Mouse (Mus musculus) embryonic facial prominence, embryonic 13.5 days (tissue): ENCODE measurements around the gene Tstd1. TPM values are rescaled to one million over a fixed set of nuclear protein-coding genes. Genes with fewer than 3 reads are reported as not detected.

Experiments
- ATAC-seq: fragments of 200-750 bp; cut with Nextera tagmentation; 2 replicates; pipeline ENCODE4 v1.8.0; 2017; ENCODE audit warnings: low read depth; ENCODE audit not compliant: insufficient number of reproducible peaks, insufficient read depth, low FRiP score, low TSS enrichment
- H3K27ac ChIP-seq: fragments of 300-500 bp; sonication (generic); 2 replicates; pipeline ENCODE4 v1.5.1; 2015; ENCODE audit warnings: moderate library complexity, mild to moderate bottlenecking, inconsistent platforms
- H3K27me3 ChIP-seq: fragments of 300-500 bp; sonication (generic); 2 replicates; pipeline ENCODE4 v1.6.1; 2015; ENCODE audit warnings: mild to moderate bottlenecking, inconsistent platforms
- H3K36me3 ChIP-seq: fragments of 300-500 bp; sonication (generic); 2 replicates; pipeline ENCODE4 v1.6.1; 2015; ENCODE audit warnings: mild to moderate bottlenecking, inconsistent platforms
- H3K4me1 ChIP-seq: fragments of 300-500 bp; sonication (generic); 2 replicates; pipeline ENCODE4 v1.6.1; 2015; ENCODE audit warnings: inconsistent platforms
- H3K4me2 ChIP-seq: fragments of 300-500 bp; sonication (generic); 2 replicates; pipeline ENCODE4 v1.6.1; 2015; ENCODE audit warnings: moderate library complexity, mild to moderate bottlenecking, inconsistent platforms
- H3K4me3 ChIP-seq: fragments of 300-500 bp; sonication (generic); 2 replicates; pipeline ENCODE4 v1.5.1; 2015; ENCODE audit warnings: mild to moderate bottlenecking, inconsistent platforms
- H3K9ac ChIP-seq: fragments of 300-500 bp; sonication (generic); 2 replicates; pipeline ENCODE4 v1.6.1; 2015; ENCODE audit warnings: mild to moderate bottlenecking, inconsistent platforms
- H3K9me3 ChIP-seq: fragments of 300-500 bp; sonication (generic); 2 replicates; pipeline ENCODE4 v1.6.1; 2016; ENCODE audit warnings: inconsistent platforms
- WGBS: fragments of 180-500 bp; shearing (Covaris S2); methylation state at CpG from one replicate; pipeline ENCODE4 v1.1.7; 2015; ENCODE audit warnings: mixed read lengths; 5-methylcytosine and 5-hydroxymethylcytosine counted together
- polyA plus RNA-seq: library from polyadenylated mRNA; unstranded; fragments of >200 nt; fragmentation: Nextera tagmentation; extraction: Ambion mirVana; gene quantifications from 2 replicates; pipeline ENCODE4 v1.2.1, GENCODE M21; 2015

The Tstd1 gene
- polyA plus RNA-seq, 1 experiment from 2014 or later = 8.1 TPM

GRCm38 (mm10) chr1:171388376-171389102, 30.1 kb upstream of the Tstd1 start, which contains the start of gene Arhgap30:
Arhgap30 (plus strand) TSS chr1:171388954.
- H3K4me1 ChIP-seq = peaks cover 4% of the 10 kb centered on the region; the same call in 1 of the 2 replicates

GRCm38 (mm10) chr1:171390101-171390500, 28.6 kb upstream of the Tstd1 start:
- H3K9me3 ChIP-seq = no peaks in the 10 kb centered on the region
- H3K27ac ChIP-seq = no peak overlapping the region
- no peak overlapping the region for H3K4me2 ChIP-seq
- WGBS = 74% methylated on average over 4 of the region's 4 CpGs
- H3K4me1 ChIP-seq = 0 out of 2 replicates have a peak, but pooled peaks cover 4% of the 10 kb centered on the region
- H3K27me3 ChIP-seq = no peaks in the 10 kb centered on the region
- no peak for ATAC-seq
- no peaks in the 10 kb centered on the region for H3K36me3 ChIP-seq
- no peak overlapping the region for H3K9ac ChIP-seq
- H3K4me3 ChIP-seq = no peak overlapping the region

More at GRCm38 (mm10) chr1:171388376-171389102, 30.1 kb upstream of the Tstd1 start, which contains the start of gene Arhgap30:
- no peak for ATAC-seq
- Histone ChIP-seq H3K9ac (no peak within 1 kb of the TSS), H3K4me3 (no peak within 1 kb of the TSS), H3K27me3 (no peaks in the 10 kb centered on the region), H3K4me2 (no peak within 1 kb of the TSS), H3K27ac (no peak within 1 kb of the TSS), H3K9me3 (no peaks in the 10 kb centered on the region), H3K36me3 (no peaks in the 10 kb centered on the region)
- 80% methylated on average over 15 of the region's 15 CpGs for WGBS

GRCm38 (mm10) chr1:171401821-171402220, 16.9 kb upstream of the Tstd1 start:
- Histone ChIP-seq H3K27me3 (0 out of 2 replicates have a peak, but pooled peaks cover 3% of the 10 kb centered on the region), H3K27ac (no peak overlapping the region), H3K4me2 (no peak overlapping the region), H3K9ac (no peak overlapping the region), H3K4me3 (no peak overlapping the region), H3K36me3 (no peaks in the 10 kb centered on the region), H3K4me1 (no peaks in the 10 kb centered on the region), H3K9me3 (no peaks in the 10 kb centered on the region)
- ATAC-seq = no peak
- 70% methylated on average over 4 of the region's 4 CpGs for WGBS

- ATAC-seq = no peak
- H3K36me3 ChIP-seq = no peaks in the 10 kb centered on the region
- 68% methylated on average over 9 of the region's 9 CpGs for WGBS
- H3K9me3 ChIP-seq = no peaks in the 10 kb centered on the region
- no peaks in the 10 kb centered on the region for H3K4me1 ChIP-seq
- H3K4me3 ChIP-seq = no peak overlapping the region
- H3K9ac ChIP-seq = no peak overlapping the region
- H3K27ac ChIP-seq = no peak overlapping the region
- H3K4me2 ChIP-seq = no peak overlapping the region
- H3K27me3 ChIP-seq = peaks cover 14% of the 10 kb centered on the region
These were observed 15.7 kb upstream of the Tstd1 start for GRCm38 (mm10) chr1:171402991-171403390.

GRCm38 (mm10) chr1:171407263-171407662, 11.4 kb upstream of the Tstd1 start:
- WGBS = 80% methylated on average over 5 of the region's 5 CpGs
- Histone ChIP-seq H3K4me3 (no peak overlapping the region), H3K27me3 (peaks cover 26% of the 10 kb centered on the region), H3K27ac (no peak overlapping the region), H3K9me3 (no peaks in the 10 kb centered on the region), H3K36me3 (no peaks in the 10 kb centered on the region), H3K9ac (no peak overlapping the region), H3K4me1 (no peaks in the 10 kb centered on the region), H3K4me2 (no peak overlapping the region)
- no peak for ATAC-seq

- peaks cover 20% of the 10 kb centered on the region for H3K4me1 ChIP-seq
- H3K27ac ChIP-seq = no peak overlapping the region; the same call in 1 of the 2 replicates
- H3K27me3 ChIP-seq = peaks cover 26% of the 10 kb centered on the region
- H3K36me3 ChIP-seq = peaks cover 6% of the 10 kb centered on the region
- WGBS = 85% methylated on average over 1 of the region's 1 CpGs
- H3K4me2 ChIP-seq = no peak overlapping the region
- H3K4me3 ChIP-seq = peak overlapping the region; percentile 89; the same call in 1 of the 2 replicates
- ATAC-seq = no peak
- H3K9me3 ChIP-seq = no peaks in the 10 kb centered on the region
- no peak overlapping the region for H3K9ac ChIP-seq
These were observed 8.4 kb upstream of the Tstd1 start for GRCm38 (mm10) chr1:171410231-171410630.

GRCm38 (mm10) chr1:171410947-171411484, 7.7 kb upstream of the Tstd1 start, which contains the start of gene Usf1:
Usf1 (plus strand) TSS chr1:171411313.
- peak within 1 kb of the TSS; percentile 71 for H3K4me2 ChIP-seq
- H3K36me3 ChIP-seq = peaks cover 13% of the 10 kb centered on the region
- ATAC-seq = peak; percentile 94
- H3K9me3 ChIP-seq = no peaks in the 10 kb centered on the region
- peaks cover 24% of the 10 kb centered on the region for H3K27me3 ChIP-seq
- peak within 1 kb of the TSS; percentile 95 for H3K27ac ChIP-seq
- under 1% methylated on average over 36 of the region's 36 CpGs for WGBS
- H3K4me1 ChIP-seq = peaks cover 20% of the 10 kb centered on the region
- peak within 1 kb of the TSS; percentile 94 for H3K9ac ChIP-seq
- peak within 1 kb of the TSS; percentile 89 for H3K4me3 ChIP-seq

GRCm38 (mm10) chr1:171411492-171411941, 7.2 kb upstream of the Tstd1 start:
- peak overlapping the region; percentile 95 for H3K27ac ChIP-seq
- peak overlapping the region; percentile 71 for H3K4me2 ChIP-seq
- peaks cover 20% of the 10 kb centered on the region for H3K4me1 ChIP-seq
- H3K36me3 ChIP-seq = peaks cover 18% of the 10 kb centered on the region
- H3K9ac ChIP-seq = peak overlapping the region; percentile 94
- WGBS = 1% methylated on average over 23 of the region's 39 CpGs
- no peaks in the 10 kb centered on the region for H3K9me3 ChIP-seq
- H3K27me3 ChIP-seq = peaks cover 24% of the 10 kb centered on the region
- peak; percentile 83 for ATAC-seq
- peak overlapping the region; percentile 89 for H3K4me3 ChIP-seq

GRCm38 (mm10) chr1:171412001-171412441, 6.7 kb upstream of the Tstd1 start:
- H3K9ac ChIP-seq = peak overlapping the region; percentile 94
- no peaks in the 10 kb centered on the region for H3K9me3 ChIP-seq
- peak overlapping the region; percentile 71 for H3K4me2 ChIP-seq
- no peak for ATAC-seq
- H3K36me3 ChIP-seq = peaks cover 23% of the 10 kb centered on the region
- 1% methylated on average over 20 of the region's 20 CpGs for WGBS
- H3K4me1 ChIP-seq = peaks cover 20% of the 10 kb centered on the region
- H3K27me3 ChIP-seq = peaks cover 22% of the 10 kb centered on the region
- peak overlapping the region; percentile 89 for H3K4me3 ChIP-seq
- peak overlapping the region; percentile 95 for H3K27ac ChIP-seq

GRCm38 (mm10) chr1:171412446-171412845, 6.2 kb upstream of the Tstd1 start:
- Histone ChIP-seq H3K9ac (peak overlapping the region; percentile 94), H3K36me3 (peaks cover 28% of the 10 kb centered on the region), H3K9me3 (no peaks in the 10 kb centered on the region), H3K4me2 (peak overlapping the region; percentile 71), H3K27ac (peak overlapping the region; percentile 95), H3K4me1 (peaks cover 20% of the 10 kb centered on the region), H3K4me3 (peak overlapping the region; percentile 89), H3K27me3 (peaks cover 18% of the 10 kb centered on the region)
- ATAC-seq = no peak
- 43% methylated on average over 3 of the region's 3 CpGs for WGBS

GRCm38 (mm10) chr1:171413608-171414007, 5.1 kb upstream of the Tstd1 start:
- H3K27me3 ChIP-seq = peaks cover 7% of the 10 kb centered on the region
- peaks cover 20% of the 10 kb centered on the region for H3K4me1 ChIP-seq
- 80% methylated on average over 8 of the region's 8 CpGs for WGBS
- no peak overlapping the region for H3K4me2 ChIP-seq
- no peak for ATAC-seq
- H3K9ac ChIP-seq = no peak overlapping the region
- H3K27ac ChIP-seq = no peak overlapping the region
- no peaks in the 10 kb centered on the region for H3K9me3 ChIP-seq
- peaks cover 38% of the 10 kb centered on the region for H3K36me3 ChIP-seq
- H3K4me3 ChIP-seq = no peak overlapping the region
